Mouse (Mus musculus) layer of hippocampus, adult 9-10 months (tissue): ENCODE measurements around the gene Msh6.
A peak's percentile ranks its signal among the peaks of the same experiment; 100 is the strongest.
"Not testable (repeated sequence)": the region's sequence is repeated elsewhere in the genome, so short reads cannot be mapped to it uniquely, and the experiment has no call there.

ENCODE experiments used
- DNase-seq: peaks from one replicate; pipeline ENCODE4 v3.0.0; 2022; ENCODE audit warnings: low spot score

Gene Msh6

GRCm38 (mm10) chr17:87974629-87975228, at the start of gene Msh6:
TSS of gene Msh6 (plus strand) at chr17:87975062.
- peak; percentile 61 for DNase-seq

- DNase-seq: no peak
Measured at GRCm38 (mm10) chr17:87934326-87934725, 40.5 kb upstream of the Msh6 start.

- no peak for DNase-seq
Measured at GRCm38 (mm10) chr17:87934736-87935135, 40.1 kb upstream of the Msh6 start.

GRCm38 (mm10) chr17:87936156-87936555, 38.7 kb upstream of the Msh6 start:
- no peak for DNase-seq

GRCm38 (mm10) chr17:87948965-87949584, 25.8 kb upstream of the Msh6 start:
- peak; percentile 58 for DNase-seq

GRCm38 (mm10) chr17:87954618-87955124, 20.2 kb upstream of the Msh6 start:
- DNase-seq: not testable (repeated sequence)

GRCm38 (mm10) chr17:87957096-87957840, 17.6 kb upstream of the Msh6 start:
- no peak for DNase-seq

GRCm38 (mm10) chr17:87958283-87958682, 16.6 kb upstream of the Msh6 start:
- no peak for DNase-seq

GRCm38 (mm10) chr17:87959406-87959805, 15.5 kb upstream of the Msh6 start:
- DNase-seq: not testable (repeated sequence)

- not testable (repeated sequence) for DNase-seq
Measured at GRCm38 (mm10) chr17:87959931-87960330, 14.9 kb upstream of the Msh6 start.

- DNase-seq: no peak
Measured at GRCm38 (mm10) chr17:87963081-87964075, 11.5 kb upstream of the Msh6 start.

GRCm38 (mm10) chr17:87968483-87968926, 6.4 kb upstream of the Msh6 start:
- not testable (repeated sequence) for DNase-seq

GRCm38 (mm10) chr17:87971696-87972591, 2.9 kb upstream of the Msh6 start:
- DNase-seq: not testable (repeated sequence)

GRCm38 (mm10) chr17:87972856-87973255, 2.0 kb upstream of the Msh6 start:
- no peak for DNase-seq

GRCm38 (mm10) chr17:87973261-87974167, 1.3 kb upstream of the Msh6 start:
- DNase-seq: no peak

- DNase-seq: no peak
Measured at GRCm38 (mm10) chr17:87975229-87975853, 479 bp downstream of the Msh6 start.

GRCm38 (mm10) chr17:87976154-87976806, 1.4 kb downstream of the Msh6 start:
- no peak for DNase-seq

- not testable (repeated sequence) for DNase-seq
Measured at GRCm38 (mm10) chr17:87976927-87977326, 2.1 kb downstream of the Msh6 start.
